Mouse (Mus musculus) ES-E14 (cell line): ENCODE results near the gene Slitrk1. TPM values are rescaled to one million over a fixed set of nuclear protein-coding genes. Genes with fewer than 3 reads are reported as not detected.

Source experiments
- DNase-seq: peaks from one replicate; pipeline ENCODE4 v3.0.0-alpha.2; 2013; ENCODE audit warnings: low read depth, low spot score
- H3K27ac ChIP-seq: 2 replicates; pipeline ENCODE4 v1.5.1; 2012; ENCODE audit warnings: low read depth, mild to moderate bottlenecking, low read length, moderate library complexity, mixed read lengths; ENCODE audit not compliant: poor library complexity, insufficient read depth, severe bottlenecking
- H3K36me3 ChIP-seq: 2 replicates; pipeline ENCODE4 v1.6.1; 2012; ENCODE audit warnings: mild to moderate bottlenecking, low read length, moderate library complexity, mixed read lengths; ENCODE audit not compliant: control insufficient read depth, poor library complexity, insufficient read depth, severe bottlenecking
- H3K4me1 ChIP-seq, 2 experiments: fragments of 150-350 bp in 1 of 2; sonication (generic) in 1 of 2; 2 replicates each; pipeline ENCODE4 v1.6.1; 2012; ENCODE audit warnings: low read length in 2 of 2, mild to moderate bottlenecking in 1 of 2, mixed read lengths in 1 of 2; ENCODE audit not compliant: control insufficient read depth in 2 of 2, insufficient read depth in 2 of 2, poor library complexity in 1 of 2
- H3K4me3 ChIP-seq, 2 experiments: fragments of 150-350 bp in 1 of 2; sonication (generic) in 1 of 2; 2 replicates each; pipeline ENCODE4 v1.5.1; 2012; ENCODE audit warnings: low read length in 2 of 2, low read depth in 1 of 2, mild to moderate bottlenecking in 1 of 2, mixed read lengths in 1 of 2; ENCODE audit not compliant: insufficient read depth in 1 of 2, poor library complexity in 1 of 2, severe bottlenecking in 1 of 2
- H3K9ac ChIP-seq: 2 replicates; pipeline ENCODE4 v1.6.1; 2012; ENCODE audit warnings: low read depth, mild to moderate bottlenecking, low read length, mixed read lengths; ENCODE audit not compliant: poor library complexity, insufficient read depth, severe bottlenecking
- H3K9me3 ChIP-seq: fragments of 150-350 bp; sonication (generic); 2 replicates; pipeline ENCODE4 v1.6.1; 2012; ENCODE audit warnings: low read depth, mild to moderate bottlenecking, low read length; ENCODE audit not compliant: control insufficient read depth, insufficient read depth
- CHD2 ChIP-seq: IDR thresholded peaks from 2 replicates; pipeline ENCODE4 v1.6.1; 2014; ENCODE audit warnings: mild to moderate bottlenecking, low read depth, low read length, inconsistent platforms
- HCFC1 ChIP-seq: IDR thresholded peaks from 2 replicates; pipeline ENCODE4 v1.6.1; 2012; ENCODE audit warnings: low read length, inconsistent platforms, borderline replicate concordance; ENCODE audit not compliant: insufficient read depth
- MAFK ChIP-seq: IDR thresholded peaks from 2 replicates; pipeline ENCODE4 v1.6.1; 2014; ENCODE audit warnings: mild to moderate bottlenecking, low read depth, low read length, inconsistent platforms; ENCODE audit not compliant: insufficient read depth
- ZC3H11A ChIP-seq: IDR thresholded peaks from 2 replicates; pipeline ENCODE4 v1.6.1; 2012; ENCODE audit warnings: low read depth, mild to moderate bottlenecking, inconsistent platforms, low read length, borderline replicate concordance
- ZNF384 ChIP-seq: IDR thresholded peaks from 2 replicates; pipeline ENCODE4 v1.6.1; 2012; ENCODE audit warnings: low read depth, low read length, inconsistent platforms
- in situ Hi-C, 2 experiments: fragments of 600-800 bp; cut with MboI; formaldehyde crosslinking; loops; one replicate each; pipeline ENCODE4 v1.15.1; 2025; ENCODE audit warnings: low sequenced_read_pairs in 2 of 2, inconsistent platforms in 1 of 2; ENCODE audit not compliant: unreplicated experiment in 2 of 2
- total RNA-seq: library from RNA; depleted of rRNA; stranded (reverse); fragments of 300-350 nt; gene quantifications from 2 replicates; pipeline ENCODE4 v1.2.3, GENCODE M21; 2012; rRNA removed

Slitrk1 gene
- not detected in 2 replicates for total RNA-seq

DNA sequence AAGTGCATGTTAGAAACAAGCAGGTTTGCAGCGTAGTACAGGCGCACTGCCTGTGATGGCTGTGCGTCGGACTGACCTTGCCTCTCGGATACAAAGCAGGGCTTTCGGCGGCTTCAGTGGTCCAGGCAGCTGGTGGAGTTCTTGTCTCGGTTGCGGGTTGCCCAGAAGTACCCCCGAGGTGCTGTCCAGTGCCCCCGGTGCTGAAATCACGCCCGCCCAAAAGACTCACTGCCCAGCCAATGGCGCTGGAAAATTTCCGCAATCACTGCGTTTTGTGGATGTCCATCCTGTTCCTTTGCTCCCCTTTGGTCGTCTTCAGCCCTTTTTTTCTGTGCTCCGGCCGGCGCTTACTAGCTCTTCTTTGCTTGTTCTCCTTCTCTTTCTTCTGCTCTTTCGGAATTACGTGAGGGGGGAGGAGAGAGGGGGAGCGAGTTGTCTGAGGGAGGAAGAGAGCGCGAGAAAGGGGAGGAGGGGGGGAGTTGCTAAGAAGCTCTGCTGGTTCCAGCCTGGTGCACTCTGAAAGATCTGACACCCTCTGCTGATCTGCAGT lies at the start of gene Slitrk1:
Gene Slitrk1 (minus strand): TSS at position 445 of the 550 bp plus-strand sequence.
- DNase-seq: peak; percentile 26
- in situ Hi-C loops: no loop called here
- Histone ChIP-seq H3K36me3 (no peaks in the 10 kb centered on the region), H3K4me1 (peaks cover 0 to 2% of the 10 kb centered on the region in 2 experiments; a peak in 1 of 4 replicates), H3K9ac (no peak within 1 kb of the TSS), H3K4me3 (peak within 1 kb of the TSS in 1 of 2 experiments; percentile 12; a peak in 1 of 4 replicates), H3K9me3 (no peaks in the 10 kb centered on the region), H3K27ac (no peak within 1 kb of the TSS)
- TF ChIP-seq CHD2 (no peak), HCFC1 (no peak), ZNF384 (no peak), ZC3H11A (no peak), MAFK (no peak)

- Histone ChIP-seq H3K9me3 (no peaks in the 10 kb centered on the region), H3K4me3 (no peak overlapping the region), H3K36me3 (no peaks in the 10 kb centered on the region), H3K9ac (no peak overlapping the region), H3K4me1 (no peaks in the 10 kb centered on the region), H3K27ac (no peak overlapping the region)
- DNase-seq: no peak
- TF ChIP-seq ZNF384: no peak
- no peak for TF ChIP-seq MAFK
- TF ChIP-seq HCFC1: no peak
- TF ChIP-seq CHD2: no peak
- TF ChIP-seq ZC3H11A: no peak
- in situ Hi-C loops: no loop called here
Measured at GRCm38 (mm10) chr14:108935777-108936176, 21.8 kb upstream of the Slitrk1 start.

GRCm38 (mm10) chr14:108914336-108914735 lies 378 bp upstream of the Slitrk1 start:
- H3K4me3 ChIP-seq: no peak overlapping the region

DNA sequence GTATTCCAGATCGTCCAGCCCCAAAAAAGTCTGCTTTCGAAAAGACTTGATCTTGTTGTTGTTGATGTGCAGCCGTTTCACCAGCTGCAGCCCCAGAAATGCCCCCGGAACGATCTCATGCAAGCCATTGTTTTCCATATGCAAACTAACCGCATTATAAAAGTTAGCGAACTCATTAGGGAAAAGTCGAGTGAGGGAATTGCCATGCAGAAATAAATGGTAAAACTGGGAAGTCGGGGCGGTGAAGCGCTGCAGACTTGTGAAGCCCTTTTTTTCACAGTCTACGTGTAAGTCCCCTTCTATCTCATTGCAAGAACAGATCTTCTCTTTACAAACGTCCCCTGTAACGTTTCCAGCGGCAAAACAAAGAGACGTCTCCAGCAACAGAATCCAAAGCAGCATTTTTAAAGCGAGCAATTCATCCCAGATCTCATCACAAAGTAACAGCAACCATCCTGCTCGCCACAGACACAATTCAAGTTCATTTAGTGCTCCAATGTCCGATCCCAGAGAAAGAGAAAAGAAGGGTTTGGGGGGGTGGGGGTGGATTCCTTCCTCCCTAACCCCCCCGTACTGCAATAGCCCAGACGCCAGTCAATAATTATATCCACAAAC lies 975 bp downstream of the Slitrk1 start:
- Histone ChIP-seq H3K4me1 (peaks cover 0 to 2% of the 10 kb centered on the region in 2 experiments; a peak in 1 of 4 replicates), H3K9ac (no peak overlapping the region), H3K36me3 (no peaks in the 10 kb centered on the region), H3K9me3 (no peaks in the 10 kb centered on the region), H3K4me3 (no peak overlapping the region), H3K27ac (no peak overlapping the region)
- in situ Hi-C loops: no loop called here
- TF ChIP-seq MAFK (no peak), HCFC1 (no peak)
- no peak for DNase-seq

More at GRCm38 (mm10) chr14:108914336-108914735, 378 bp upstream of the Slitrk1 start:
- no peak for DNase-seq
- in situ Hi-C loops: no loop called here
- H3K9me3 ChIP-seq: no peaks in the 10 kb centered on the region
- no peak overlapping the region for H3K27ac ChIP-seq
- no peaks in the 10 kb centered on the region for H3K36me3 ChIP-seq
- H3K4me1 ChIP-seq: peaks cover 0 to 2% of the 10 kb centered on the region in 2 experiments; a peak in 1 of 4 replicates
- no peak overlapping the region for H3K9ac ChIP-seq
- TF ChIP-seq ZNF384 (no peak), CHD2 (no peak), MAFK (no peak), HCFC1 (no peak), ZC3H11A (no peak)
